Mouse (Mus musculus) embryonic fibroblast, embryonic 13.5 days (primary cell): Measurements from ENCODE around the gene Pten.

Experiments used
- CTCF ChIP-seq: IDR thresholded peaks from 2 replicates; pipeline ENCODE4 v1.5.1; 2011; ENCODE audit warnings: mild to moderate bottlenecking, control low read depth, low read length, moderate library complexity, borderline replicate concordance; ENCODE audit not compliant: insufficient read depth
- POLR2A ChIP-seq: IDR thresholded peaks from 2 replicates; pipeline ENCODE4 v1.6.1; 2011; ENCODE audit warnings: low read depth, mild to moderate bottlenecking, control low read depth, low read length, moderate library complexity

DNA sequence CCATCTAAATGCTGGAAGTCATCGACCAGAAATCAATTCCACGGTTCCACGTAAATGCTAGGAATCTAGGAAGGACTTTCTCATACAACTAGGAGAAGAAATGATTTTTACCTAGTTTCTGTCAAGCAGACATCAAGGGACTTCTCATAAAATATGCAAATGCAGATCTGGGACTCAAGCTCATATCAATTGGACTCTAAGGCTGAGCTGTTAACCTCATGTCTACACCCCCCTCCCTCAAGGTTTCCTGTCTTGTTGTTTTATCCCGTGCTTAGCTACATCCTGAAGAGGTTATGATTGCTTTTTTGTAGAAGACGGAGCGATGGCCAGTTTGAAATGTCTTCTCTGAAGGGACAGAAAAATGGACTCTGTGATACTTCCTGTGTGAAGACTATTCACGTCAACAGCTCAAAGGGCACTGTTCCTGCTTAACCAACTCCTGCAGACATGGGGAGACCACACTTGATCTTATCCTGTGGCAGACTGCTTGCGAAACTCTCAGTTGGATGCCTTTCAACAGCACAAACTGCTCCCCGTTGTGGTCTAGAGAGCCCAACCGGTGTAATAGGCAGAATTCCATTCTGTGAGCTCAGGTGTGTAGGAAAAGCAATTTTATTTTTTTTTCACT lies 111.9 kb downstream of the Pten start:
- no peak for TF ChIP-seq CTCF
- no peak for TF ChIP-seq POLR2A
